Mouse (Mus musculus): ENCODE measurements around the gene Narf. TPM values are rescaled to one million over a fixed set of nuclear protein-coding genes. Genes with fewer than 3 reads are reported as not detected.

Narf gene
- 10 to 100 TPM; 40.3 to 41.0 TPM for total RNA-seq (2023)

DNA sequence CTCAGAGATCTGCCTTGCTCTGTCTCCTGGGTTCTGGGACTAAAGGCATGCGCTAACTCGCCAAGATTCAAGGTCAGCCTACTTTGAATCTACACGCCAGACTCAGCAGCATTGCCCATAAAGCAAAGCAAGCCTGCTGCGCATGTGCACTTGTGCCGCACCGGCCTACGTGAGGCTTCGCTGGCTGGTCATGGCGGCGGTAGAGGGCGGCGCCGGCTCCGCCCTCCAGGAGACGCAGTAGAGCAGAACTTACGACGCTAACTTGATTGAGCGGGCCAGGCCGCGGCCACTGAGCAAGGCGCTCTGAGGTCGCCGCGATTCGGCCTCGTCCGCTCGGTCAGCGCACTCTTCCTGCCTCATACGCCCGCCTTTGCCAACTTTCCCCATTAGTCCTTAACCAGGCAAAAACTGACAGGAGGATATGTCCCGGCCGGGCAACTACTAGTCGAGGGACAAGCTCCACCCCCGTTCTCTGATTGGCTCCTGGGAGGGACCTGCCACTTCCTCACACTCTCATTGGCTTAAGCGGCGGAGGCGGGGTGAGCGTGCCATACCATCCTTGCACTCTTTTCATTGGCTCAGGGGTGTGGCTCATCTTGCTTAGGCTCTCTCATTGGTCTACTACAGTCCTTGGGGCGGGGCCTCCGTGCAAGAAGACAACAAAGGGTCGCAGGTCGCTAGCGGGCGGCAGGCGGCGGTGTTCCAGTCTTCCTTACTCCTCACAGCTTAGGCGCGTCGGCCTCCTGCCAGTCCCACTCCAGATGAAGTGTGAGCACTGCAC lies at the start of gene Narf:
TSS of gene Narf (plus strand) at position 690 of the 781 bp plus-strand sequence.

GRCm38 (mm10) chr11:121204161-121205006 lies 32.7 kb upstream of the Narf start, which contains the start of the genes Hexdc and Ogfod3:
Gene Hexdc (plus strand): TSS chr11:121204433.
Gene Ogfod3 (minus strand): TSS chr11:121204711.

DNA sequence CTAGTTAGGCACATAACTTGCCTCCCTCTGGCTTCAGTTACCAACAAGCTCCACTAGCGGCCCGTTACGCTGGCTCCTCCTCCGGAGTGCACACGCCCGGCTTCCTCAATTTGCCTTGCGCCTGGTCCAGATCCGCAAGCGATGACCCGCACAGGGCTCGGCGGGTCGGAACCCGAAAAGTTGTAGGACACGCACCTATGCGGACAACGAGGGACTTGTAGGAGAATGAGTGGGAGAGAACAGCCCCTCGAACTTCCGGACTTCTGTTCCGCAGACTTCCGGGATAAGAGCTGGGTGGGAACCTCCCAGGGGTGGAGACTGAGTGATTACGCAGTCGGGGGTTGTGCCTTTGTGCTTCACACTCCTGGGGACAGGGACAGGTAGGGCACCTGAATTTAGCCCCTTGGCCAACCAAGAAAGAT lies 8.0 kb upstream of the Narf start, which contains the start of gene Cybc1:
TSS of gene Cybc1 (minus strand) at position 305 of the 422 bp plus-strand sequence.

GRCm38 (mm10) chr11:121259160-121260100 lies 22.4 kb downstream of the Narf start, which contains the start of gene Foxk2:
Gene Foxk2 (plus strand): TSS chr11:121259990.

Other genes with a start within 250 kb of the Narf start
- 100 to 1,000 TPM; 116 to 126 TPM for gene Csnk1d, start 245.9 kb upstream of the Narf start, total RNA-seq (2023)
- gene Cd7, start 197.8 kb upstream of the Narf start, total RNA-seq (2023), result 1 to 10 TPM; 1.2 to 3.0 TPM
- gene Sectm1b, start 173.7 kb upstream of the Narf start, total RNA-seq (2023), result not detected
- not detected for gene Sectm1a, start 156.0 kb upstream of the Narf start, total RNA-seq (2023)
- gene Tex19.2, start 118.6 kb upstream of the Narf start, total RNA-seq (2023), result not detected
- not detected for gene Tex19.1, start 91.1 kb upstream of the Narf start, total RNA-seq (2023)
- gene Uts2r, start 77.0 kb upstream of the Narf start, total RNA-seq (2023), result not detected
- gene Hexdc, start 32.8 kb upstream of the Narf start, total RNA-seq (2023), result 1 to 10 TPM; 2.6 to 4.0 TPM
- 1 to 10 TPM; 3.2 to 3.7 TPM for gene Ogfod3, start 32.5 kb upstream of the Narf start, total RNA-seq (2023)
- gene Cybc1, start 7.9 kb upstream of the Narf start, total RNA-seq (2023), result 10 to 100 TPM; 59.7 to 60.7 TPM
- gene Foxk2, start 22.7 kb downstream of the Narf start, total RNA-seq (2023), result 10 to 100 TPM; 23.2 to 27.1 TPM
- 10 to 100 TPM; 61.1 to 75.8 TPM for gene Wdr45b, start 117.2 kb downstream of the Narf start, total RNA-seq (2023)
- not detected for gene Rab40b, start 151.0 kb downstream of the Narf start, total RNA-seq (2023)
- 1 to 10 TPM; 5.6 to 7.7 TPM for gene Fn3krp, start 184.1 kb downstream of the Narf start, total RNA-seq (2023)
- gene Fn3k, start 197.7 kb downstream of the Narf start, total RNA-seq (2023), result 1 to 10 TPM in 1 of 2 experiments, under 1 TPM in 1; 0.86 to 2.5 TPM
- 10 to 100 TPM; 20.7 to 22.4 TPM for gene Tbcd, start 214.7 kb downstream of the Narf start, total RNA-seq (2023)